Mouse (Mus musculus) heart, postnatal 0 days (tissue): ENCODE data around the gene Brap.

Source experiments
- CTCF ChIP-seq: IDR thresholded peaks from 2 replicates; pipeline ENCODE4 v1.5.1; 2016; ENCODE audit warnings: antibody characterized with exemption, control low read depth, low read depth
- EP300 ChIP-seq: IDR thresholded peaks from 2 replicates; pipeline ENCODE4 v1.6.1; 2016; ENCODE audit warnings: antibody characterized with exemption, low read depth

GRCm38 (mm10) chr5:121712934-121713538, 52.7 kb downstream of the Brap start:
- TF ChIP-seq CTCF: peak; percentile 26; the same call in 1 of the 2 replicates
- no peak for TF ChIP-seq EP300
